Mouse (Mus musculus) E14TG2a.4 (cell line): ENCODE data around the gene Ybx2.

Source experiments
- CTCF ChIP-seq: conservative IDR thresholded peaks from 2 replicates; pipeline ENCODE4 v1.5.1; 2014; ENCODE audit warnings: low read length
- NANOG ChIP-seq: IDR thresholded peaks from 2 replicates; pipeline ENCODE4 v1.6.1; 2014; ENCODE audit warnings: borderline replicate concordance, low read length, mixed read lengths
- POU5F1 ChIP-seq: IDR thresholded peaks from 2 replicates; pipeline ENCODE4 v1.6.1; 2014; ENCODE audit warnings: low read length, borderline replicate concordance

- no peak for TF ChIP-seq CTCF
- no peak for TF ChIP-seq POU5F1
- no peak for TF ChIP-seq NANOG
Measured at GRCm38 (mm10) chr11:69917379-69917948, 18.1 kb upstream of the Ybx2 start.
